Mouse (Mus musculus): ENCODE data around the gene Ddah1.
"Not testable (repeated sequence)": the region's sequence is repeated elsewhere in the genome, so short reads cannot be mapped to it uniquely, and the experiment has no call there.

The Ddah1 gene

GRCm38 (mm10) chr3:145874126-145874525 is 115.7 kb downstream of the Ddah1 start:
- no peak for DNase-seq

GRCm38 (mm10) chr3:145876120-145876519 is 117.6 kb downstream of the Ddah1 start:
- DNase-seq, result no peak

GRCm38 (mm10) chr3:145878867-145879266 is 120.4 kb downstream of the Ddah1 start:
- not testable (repeated sequence) for DNase-seq

- DNase-seq, result no peak
Measured at GRCm38 (mm10) chr3:145880335-145880734, 121.9 kb downstream of the Ddah1 start.

- no peak for DNase-seq
Measured at GRCm38 (mm10) chr3:145882076-145882874, 123.8 kb downstream of the Ddah1 start.

- no peak for DNase-seq
Measured at GRCm38 (mm10) chr3:145883233-145883632, 124.8 kb downstream of the Ddah1 start.

GRCm38 (mm10) chr3:145885376-145885775 is 126.9 kb downstream of the Ddah1 start:
- no peak for DNase-seq

GRCm38 (mm10) chr3:145885851-145886464 is 127.5 kb downstream of the Ddah1 start:
- no peak for DNase-seq

- no peak for DNase-seq
Measured at GRCm38 (mm10) chr3:145887430-145887971, 129.0 kb downstream of the Ddah1 start.

GRCm38 (mm10) chr3:145890346-145891132 is 132.1 kb downstream of the Ddah1 start:
- DNase-seq, result peak; percentile 25

GRCm38 (mm10) chr3:145892451-145892850 is 134.0 kb downstream of the Ddah1 start:
- no peak for DNase-seq

GRCm38 (mm10) chr3:145894131-145894530 is 135.7 kb downstream of the Ddah1 start:
- DNase-seq, result no peak

- DNase-seq, result no peak
Measured at GRCm38 (mm10) chr3:145897749-145898148, 139.3 kb downstream of the Ddah1 start.

GRCm38 (mm10) chr3:145899832-145900231 is 141.4 kb downstream of the Ddah1 start:
- no peak for DNase-seq

GRCm38 (mm10) chr3:145903530-145903929 is 145.1 kb downstream of the Ddah1 start:
- no peak for DNase-seq

GRCm38 (mm10) chr3:145904850-145905776 is 146.6 kb downstream of the Ddah1 start:
- DNase-seq, result peak; percentile 41

- DNase-seq, result no peak
Measured at GRCm38 (mm10) chr3:145906582-145906981, 148.1 kb downstream of the Ddah1 start.

- DNase-seq, result no peak
Measured at GRCm38 (mm10) chr3:145912512-145912911, 154.0 kb downstream of the Ddah1 start.

GRCm38 (mm10) chr3:145913263-145913662 is 154.8 kb downstream of the Ddah1 start:
- DNase-seq, result no peak

- not testable (repeated sequence) for DNase-seq
Measured at GRCm38 (mm10) chr3:145913942-145914341, 155.5 kb downstream of the Ddah1 start.

GRCm38 (mm10) chr3:145916374-145916773 is 157.9 kb downstream of the Ddah1 start:
- no peak for DNase-seq

- no peak for DNase-seq
Measured at GRCm38 (mm10) chr3:145916826-145917225, 158.4 kb downstream of the Ddah1 start.

All from cerebellum, adult 9-10 months (tissue).